Mouse (Mus musculus): ENCODE measurements around the gene Omp. TPM values are rescaled to one million over a fixed set of nuclear protein-coding genes. Genes with fewer than 3 reads are reported as not detected.

Gene Omp
- polyA plus RNA-seq, 1 experiment from 2014 or later, result 0.81 TPM

DNA sequence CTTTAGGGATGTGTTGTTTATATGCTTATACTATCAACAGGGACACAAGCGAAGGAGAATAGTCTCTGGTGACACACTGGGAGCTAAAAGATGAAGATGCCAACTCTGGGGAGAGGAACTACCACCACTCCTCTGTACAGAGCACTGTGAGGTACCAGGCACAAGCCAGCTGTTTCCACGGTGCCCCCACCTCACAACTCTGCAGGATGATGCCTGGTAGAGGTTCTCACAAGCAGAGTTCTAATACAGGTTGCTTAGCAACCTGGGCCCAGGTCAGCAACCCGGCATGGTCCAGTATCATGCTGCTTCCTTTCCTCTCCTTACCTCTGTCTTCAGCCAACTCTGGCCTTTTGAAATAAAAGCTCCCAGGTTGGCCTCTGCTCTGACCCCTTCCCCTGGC lies 7.7 kb downstream of the Omp start:
- ATAC-seq (ENCODE audit: low FRiP score), result no peak
- Histone ChIP-seq H3K4me2 (no peak overlapping the region), H3K4me3 (replicated peaks) (no peak overlapping the region), H3K9me3 (replicated peaks) (no peaks in the 10 kb centered on the region), H3K27ac (replicated peaks) (no peak overlapping the region), H3K36me3 (peaks cover 12% of the 10 kb centered on the region; the same call in 1 of the 2 replicates), H3K4me1 (peaks cover 28% of the 10 kb centered on the region), H3K27me3 (replicated peaks) (no peaks in the 10 kb centered on the region), H3K9ac (replicated peaks) (no peak overlapping the region)
- 35% methylated on average over 3 of the region's 3 CpGs for WGBS

DNA sequence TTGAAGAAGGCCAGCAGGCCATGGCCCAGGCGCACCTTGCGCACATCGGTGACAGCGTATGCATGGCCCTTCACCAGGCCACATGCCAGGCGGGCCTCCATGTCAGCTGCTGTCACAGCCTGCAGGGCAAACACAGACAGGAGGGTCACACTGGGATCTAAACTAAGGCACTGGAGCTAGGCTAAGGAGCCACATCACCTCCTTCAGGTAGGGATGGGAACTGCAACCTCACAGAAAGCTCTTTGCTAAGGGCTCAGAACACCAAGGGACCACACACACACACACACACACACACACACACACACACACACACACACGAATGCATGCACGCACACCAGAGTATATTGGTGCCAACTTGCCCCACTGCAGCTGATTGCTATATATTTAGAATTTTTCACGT lies 13.6 kb downstream of the Omp start:
- Histone ChIP-seq H3K27me3 (replicated peaks) (no peaks in the 10 kb centered on the region), H3K9me3 (replicated peaks) (no peaks in the 10 kb centered on the region), H3K4me2 (no peak overlapping the region), H3K36me3 (peaks cover 55% of the 10 kb centered on the region), H3K9ac (replicated peaks) (no peak overlapping the region), H3K4me3 (replicated peaks) (no peak overlapping the region), H3K27ac (replicated peaks) (no peak overlapping the region), H3K4me1 (no peaks in the 10 kb centered on the region)
- no peak for ATAC-seq (ENCODE audit: low FRiP score)
- 94% methylated on average over 8 of the region's 8 CpGs for WGBS

GRCm38 (mm10) chr7:98125473-98125872 lies 19.8 kb downstream of the Omp start:
- Histone ChIP-seq H3K36me3 (peaks cover 52% of the 10 kb centered on the region), H3K27ac (replicated peaks) (no peak overlapping the region), H3K9ac (replicated peaks) (no peak overlapping the region), H3K27me3 (replicated peaks) (no peaks in the 10 kb centered on the region), H3K4me1 (peaks cover 3% of the 10 kb centered on the region), H3K4me2 (no peak overlapping the region), H3K9me3 (replicated peaks) (no peaks in the 10 kb centered on the region), H3K4me3 (replicated peaks) (no peak overlapping the region)
- no peak for ATAC-seq (ENCODE audit: low FRiP score)
- WGBS, result 43% methylated on average over 5 of the region's 5 CpGs

DNA sequence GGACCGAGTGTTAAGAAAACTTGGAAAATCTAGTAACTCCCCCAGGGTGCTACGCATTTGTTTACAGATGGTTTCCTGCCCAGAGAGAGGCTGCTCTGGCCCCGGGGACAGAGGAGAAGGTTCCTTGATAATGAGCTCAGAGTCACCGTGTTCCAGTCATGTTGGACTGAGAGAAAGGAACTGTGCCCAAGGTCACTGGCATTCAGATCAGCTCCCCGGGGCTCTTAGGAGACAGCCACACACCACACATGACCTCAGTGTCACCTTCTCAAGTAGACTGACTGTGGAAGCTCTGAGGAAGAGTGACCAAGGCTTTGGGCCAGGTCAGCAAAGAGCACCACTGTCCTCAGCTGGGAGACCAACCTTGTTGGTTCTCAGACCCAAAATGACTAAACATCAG lies 20.6 kb downstream of the Omp start:
- Histone ChIP-seq H3K9me3 (replicated peaks) (no peaks in the 10 kb centered on the region), H3K4me2 (no peak overlapping the region), H3K27me3 (replicated peaks) (no peaks in the 10 kb centered on the region), H3K9ac (replicated peaks) (no peak overlapping the region), H3K36me3 (peaks cover 44% of the 10 kb centered on the region), H3K27ac (replicated peaks) (no peak overlapping the region), H3K4me3 (replicated peaks) (no peak overlapping the region), H3K4me1 (peaks cover 5% of the 10 kb centered on the region)
- no peak for ATAC-seq (ENCODE audit: low FRiP score)
- 72% methylated on average over 5 of the region's 5 CpGs for WGBS

DNA sequence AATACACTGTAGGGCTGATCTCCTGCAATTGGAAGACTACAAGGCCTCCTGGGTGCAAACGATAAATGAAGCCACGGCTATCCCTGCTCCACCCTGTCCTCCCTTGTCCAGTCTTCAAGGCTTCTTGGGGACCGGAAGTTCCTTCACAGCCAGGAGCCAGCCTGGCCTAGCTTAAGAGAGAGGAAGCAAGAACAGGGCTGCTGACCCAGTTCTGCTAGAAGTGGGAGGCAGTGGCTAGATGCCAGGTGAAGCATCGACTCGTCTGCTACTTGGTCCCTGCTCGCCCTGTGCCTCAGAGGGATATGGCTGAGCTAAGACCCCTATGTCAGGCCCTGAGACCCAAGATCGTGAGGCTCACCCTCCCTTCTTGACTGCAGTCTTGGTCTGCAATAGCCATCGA lies 23.6 kb downstream of the Omp start:
- no peak overlapping the region for H3K4me2 ChIP-seq
- whole genome bisulfite sequencing, result 84% methylated on average over 8 of the region's 8 CpGs
- H3K9me3 ChIP-seq (replicated peaks), result no peaks in the 10 kb centered on the region
- no peak overlapping the region for H3K9ac ChIP-seq (replicated peaks)
- H3K36me3 ChIP-seq, result peaks cover 19% of the 10 kb centered on the region
- peaks cover 5% of the 10 kb centered on the region for H3K4me1 ChIP-seq
- no peak overlapping the region for H3K4me3 ChIP-seq (replicated peaks)
- H3K27ac ChIP-seq (replicated peaks), result no peak overlapping the region
- H3K27me3 ChIP-seq (replicated peaks), result no peaks in the 10 kb centered on the region
- ATAC-seq (ENCODE audit: low FRiP score), result no peak

GRCm38 (mm10) chr7:98121241-98121640 lies 24.1 kb downstream of the Omp start:
- Histone ChIP-seq H3K4me2 (no peak overlapping the region), H3K9ac (replicated peaks) (no peak overlapping the region), H3K4me3 (replicated peaks) (no peak overlapping the region)

GRCm38 (mm10) chr7:98120325-98120724 lies 25.0 kb downstream of the Omp start:
- Histone ChIP-seq H3K27me3 (replicated peaks) (no peaks in the 10 kb centered on the region), H3K4me2 (peak overlapping the region; percentile 58), H3K4me3 (replicated peaks) (peak overlapping the region; percentile 31), H3K9ac (replicated peaks) (no peak overlapping the region; the same call in 1 of the 2 replicates), H3K4me1 (peaks cover 5% of the 10 kb centered on the region), H3K27ac (replicated peaks) (no peak overlapping the region), H3K9me3 (replicated peaks) (no peaks in the 10 kb centered on the region), H3K36me3 (peaks cover 11% of the 10 kb centered on the region)
- peak; percentile 77 for ATAC-seq (ENCODE audit: low FRiP score)
- 3% methylated on average over 7 of the region's 7 CpGs for WGBS

More at GRCm38 (mm10) chr7:98121241-98121640, 24.1 kb downstream of the Omp start:
- no peaks in the 10 kb centered on the region for H3K9me3 ChIP-seq (replicated peaks)
- no peak overlapping the region for H3K27ac ChIP-seq (replicated peaks)
- peaks cover 5% of the 10 kb centered on the region for H3K4me1 ChIP-seq
- WGBS, result 87% methylated on average over 3 of the region's 3 CpGs
- peaks cover 19% of the 10 kb centered on the region for H3K36me3 ChIP-seq
- no peaks in the 10 kb centered on the region for H3K27me3 ChIP-seq (replicated peaks)
- ATAC-seq (ENCODE audit: low FRiP score), result no peak

- peak; percentile 39; the same call in 1 of the 2 replicates for ATAC-seq (ENCODE audit: low FRiP score)
- no peak overlapping the region for H3K4me3 ChIP-seq (replicated peaks)
- H3K9ac ChIP-seq (replicated peaks), result no peak overlapping the region
- 88% methylated on average over 2 of the region's 2 CpGs for WGBS
- H3K27me3 ChIP-seq (replicated peaks), result no peaks in the 10 kb centered on the region
- H3K4me2 ChIP-seq, result peak overlapping the region; percentile 58; the same call in 1 of the 2 replicates
- no peaks in the 10 kb centered on the region for H3K9me3 ChIP-seq (replicated peaks)
- peaks cover 7% of the 10 kb centered on the region for H3K36me3 ChIP-seq
- H3K4me1 ChIP-seq, result peaks cover 5% of the 10 kb centered on the region
- no peak overlapping the region for H3K27ac ChIP-seq (replicated peaks)
Observed at GRCm38 (mm10) chr7:98119961-98120232, 25.4 kb downstream of the Omp start.

GRCm38 (mm10) chr7:98119179-98119960 lies 25.9 kb downstream of the Omp start, which contains the start of gene Myo7a:
Gene Myo7a, minus strand, starts transcription at chr7:98119524.
- no peak for ATAC-seq (ENCODE audit: low FRiP score)
- WGBS, result 35% methylated on average over 9 of the region's 9 CpGs
- H3K9ac ChIP-seq (replicated peaks), result no peak within 1 kb of the TSS; the same call in 1 of the 2 replicates

GRCm38 (mm10) chr7:98117012-98117660 lies 28.2 kb downstream of the Omp start:
- peaks cover 6% of the 10 kb centered on the region for H3K27me3 ChIP-seq (replicated peaks)
- WGBS, result 72% methylated on average over 11 of the region's 11 CpGs
- no peak for ATAC-seq (ENCODE audit: low FRiP score)
- H3K4me2 ChIP-seq, result no peak overlapping the region
- H3K9ac ChIP-seq (replicated peaks), result no peak overlapping the region
- H3K9me3 ChIP-seq (replicated peaks), result no peaks in the 10 kb centered on the region
- H3K27ac ChIP-seq (replicated peaks), result no peak overlapping the region
- H3K4me1 ChIP-seq, result peaks cover 5% of the 10 kb centered on the region
- no peaks in the 10 kb centered on the region for H3K36me3 ChIP-seq
- no peak overlapping the region for H3K4me3 ChIP-seq (replicated peaks)

More at GRCm38 (mm10) chr7:98119179-98119960, 25.9 kb downstream of the Omp start, which contains the start of gene Myo7a:
- Histone ChIP-seq H3K4me1 (peaks cover 5% of the 10 kb centered on the region), H3K27ac (replicated peaks) (no peak within 1 kb of the TSS), H3K9me3 (replicated peaks) (no peaks in the 10 kb centered on the region), H3K27me3 (replicated peaks) (no peaks in the 10 kb centered on the region), H3K36me3 (peaks cover 4% of the 10 kb centered on the region), H3K4me2 (peak within 1 kb of the TSS; percentile 58), H3K4me3 (replicated peaks) (peak within 1 kb of the TSS; percentile 31)

DNA sequence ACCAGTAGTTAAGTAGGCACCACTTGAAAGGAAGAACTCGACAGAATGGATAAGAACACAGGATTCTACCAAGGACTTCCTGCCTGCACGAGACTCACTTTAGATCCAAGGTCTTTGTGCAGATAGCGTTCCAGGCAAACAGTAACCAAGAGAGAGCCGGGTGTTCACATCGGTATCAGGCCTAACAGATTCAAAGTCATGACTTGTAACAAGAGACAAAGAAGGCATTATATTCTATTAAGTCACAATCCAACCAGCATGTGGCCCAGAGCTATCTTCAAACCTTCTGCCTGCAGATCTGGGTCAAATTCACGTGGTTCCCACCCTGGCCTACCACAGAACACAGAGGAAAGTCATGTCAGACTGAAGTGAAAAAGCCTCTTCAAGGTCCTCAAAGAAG lies 30.6 kb downstream of the Omp start:
- peaks cover 7% of the 10 kb centered on the region for H3K4me1 ChIP-seq
- no peaks in the 10 kb centered on the region for H3K36me3 ChIP-seq
- no peak overlapping the region for H3K4me2 ChIP-seq
- no peak overlapping the region for H3K27ac ChIP-seq (replicated peaks)
- ATAC-seq (ENCODE audit: low FRiP score), result no peak
- H3K9me3 ChIP-seq (replicated peaks), result no peaks in the 10 kb centered on the region
- no peak overlapping the region for H3K9ac ChIP-seq (replicated peaks)
- H3K27me3 ChIP-seq (replicated peaks), result peaks cover 24% of the 10 kb centered on the region
- WGBS, result 73% methylated on average over 6 of the region's 6 CpGs
- no peak overlapping the region for H3K4me3 ChIP-seq (replicated peaks)

DNA sequence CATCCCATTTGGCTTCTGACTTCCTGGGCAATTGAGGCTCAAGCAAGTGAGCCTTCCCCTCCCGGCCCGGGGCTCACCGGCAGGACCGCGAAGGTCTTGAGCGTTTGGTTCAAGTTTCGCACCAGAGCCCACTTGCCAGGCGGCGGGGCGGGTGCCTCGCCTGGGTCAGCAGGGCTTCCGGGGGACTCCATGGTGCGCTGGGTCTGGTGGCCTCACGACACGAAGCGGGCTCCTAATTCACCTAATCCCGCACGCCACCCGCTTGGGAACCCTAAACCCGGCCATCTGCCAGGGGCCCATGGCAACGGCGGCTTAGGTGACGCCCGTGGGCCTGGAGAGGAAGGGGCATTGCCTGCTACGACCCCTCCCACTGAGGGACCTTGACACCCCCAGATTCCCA lies 34.1 kb downstream of the Omp start:
- peaks cover 7% of the 10 kb centered on the region for H3K4me1 ChIP-seq
- ATAC-seq (ENCODE audit: low FRiP score), result no peak
- peaks cover 24% of the 10 kb centered on the region for H3K27me3 ChIP-seq (replicated peaks)
- no peak overlapping the region for H3K27ac ChIP-seq (replicated peaks)
- H3K4me3 ChIP-seq (replicated peaks), result peak overlapping the region; percentile 7; the same call in 1 of the 2 replicates
- no peaks in the 10 kb centered on the region for H3K36me3 ChIP-seq
- no peaks in the 10 kb centered on the region for H3K9me3 ChIP-seq (replicated peaks)
- 4% methylated on average over 25 of the region's 25 CpGs for WGBS
- peak overlapping the region; percentile 44 for H3K4me2 ChIP-seq
- 0 out of 2 replicates have a peak overlapping the region, but pooled peaks have one; percentile 5 for H3K9ac ChIP-seq (replicated peaks)

Data from neural tube, embryonic 15.5 days (tissue).